Mouse (Mus musculus) neural tube, embryonic 14.5 days (tissue): Measurements from ENCODE around the gene Ager. TPM values are rescaled to one million over a fixed set of nuclear protein-coding genes. Genes with fewer than 3 reads are reported as not detected.

ENCODE experiments used
- ATAC-seq: fragments of 200-750 bp; cut with Nextera tagmentation; 2 replicates; pipeline ENCODE4 v1.8.0; 2017; ENCODE audit warnings: low read depth, mild to moderate bottlenecking, moderate TSS enrichment, moderate library complexity
- H3K27ac ChIP-seq: fragments of 300-500 bp; sonication (generic); 2 replicates; pipeline ENCODE4 v1.5.1; 2014; ENCODE audit warnings: low read depth, mild to moderate bottlenecking, control low read depth, low read length, moderate library complexity, mixed read lengths
- H3K27me3 ChIP-seq: fragments of 300-500 bp; sonication (generic); 2 replicates; pipeline ENCODE4 v1.6.1; 2014; ENCODE audit warnings: low read length; ENCODE audit not compliant: control insufficient read depth, insufficient read depth
- H3K36me3 ChIP-seq: fragments of 300-500 bp; sonication (generic); 2 replicates; pipeline ENCODE4 v1.6.1; 2014; ENCODE audit warnings: low read length, mixed read lengths; ENCODE audit not compliant: control insufficient read depth, insufficient read depth
- H3K4me1 ChIP-seq: fragments of 300-500 bp; sonication (generic); 2 replicates; pipeline ENCODE4 v1.6.1; 2014; ENCODE audit warnings: low read length; ENCODE audit not compliant: control insufficient read depth, insufficient read depth
- H3K4me2 ChIP-seq: fragments of 300-500 bp; sonication (generic); 2 replicates; pipeline ENCODE4 v1.6.1; 2014; ENCODE audit warnings: mild to moderate bottlenecking, low read depth, low read length, control low read depth
- H3K4me3 ChIP-seq: fragments of 300-500 bp; sonication (generic); 2 replicates; pipeline ENCODE4 v1.5.1; 2014; ENCODE audit warnings: low read depth, low read length, control low read depth, mixed read lengths
- H3K9ac ChIP-seq: fragments of 300-500 bp; sonication (generic); replicated peaks from 2 replicates; pipeline ENCODE4 v1.6.1; 2014; ENCODE audit warnings: low read depth, mild to moderate bottlenecking, control low read depth, low read length, mixed read lengths
- H3K9me3 ChIP-seq: fragments of 300-500 bp; sonication (generic); 2 replicates; pipeline ENCODE4 v1.6.1; 2016; ENCODE audit warnings: low read length; ENCODE audit not compliant: control insufficient read depth
- WGBS: fragments of 180-500 bp; shearing (Covaris S2); extraction: QIAGEN DNeasy Blood & Tissue Kit; methylation state at CpG from one replicate; pipeline ENCODE4 v1.1.7; 2014; 5-methylcytosine and 5-hydroxymethylcytosine counted together
- polyA plus RNA-seq: library from polyadenylated mRNA; unstranded; fragments of >200 nt; fragmentation: Nextera tagmentation; extraction: Ambion mirVana; gene quantifications from 2 replicates; pipeline ENCODE4 v1.2.1, GENCODE M21; 2014

Gene Ager
- polyA plus RNA-seq, 1 experiment from 2014 or later = 1.4 TPM

DNA sequence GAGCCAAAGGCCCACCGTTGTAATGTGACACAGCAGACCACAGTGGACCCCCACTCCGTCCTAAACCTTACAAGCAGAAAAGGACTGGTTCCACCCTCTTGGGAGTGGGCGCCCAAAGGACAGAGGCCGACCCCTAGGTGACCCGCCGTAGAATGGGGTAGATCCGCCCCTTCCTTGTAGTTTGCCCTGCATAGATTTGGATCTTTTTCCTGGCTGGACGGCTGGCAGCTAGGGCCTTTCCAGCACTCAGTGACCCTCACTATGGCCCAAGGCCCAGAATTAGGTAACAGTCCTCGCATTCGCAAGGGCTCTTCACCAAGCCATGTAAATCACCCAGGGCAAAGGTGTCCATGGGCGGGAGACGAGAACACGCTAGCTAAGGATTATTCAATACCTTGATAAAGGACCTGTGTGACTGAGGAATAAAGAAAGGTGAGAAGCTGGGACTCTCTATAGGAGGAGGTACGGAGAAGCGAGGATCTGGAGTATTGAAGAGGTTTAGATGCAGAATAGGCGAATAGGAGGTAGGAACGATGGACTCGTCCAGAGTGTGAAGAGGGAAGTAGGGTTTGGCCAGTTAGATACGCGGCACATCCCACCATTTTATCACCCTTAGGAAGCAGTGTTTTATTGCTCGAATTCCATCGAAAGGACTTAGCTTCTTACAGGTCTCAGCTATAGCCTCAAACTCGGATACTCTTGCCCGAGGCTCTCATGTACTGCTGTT lies 7.0 kb downstream of the Ager start:
- WGBS = 9% methylated on average over 24 of the region's 24 CpGs
- Histone ChIP-seq H3K27me3 (no peaks in the 10 kb centered on the region), H3K4me2 (peak overlapping the region; percentile 97), H3K27ac (peak overlapping the region; percentile 86), H3K9ac (peak overlapping the region; percentile 96), H3K4me3 (peak overlapping the region; percentile 90), H3K4me1 (peaks cover 23% of the 10 kb centered on the region), H3K36me3 (peaks cover 8% of the 10 kb centered on the region; the same call in 1 of the 2 replicates), H3K9me3 (no peaks in the 10 kb centered on the region)
- no peak for ATAC-seq

DNA sequence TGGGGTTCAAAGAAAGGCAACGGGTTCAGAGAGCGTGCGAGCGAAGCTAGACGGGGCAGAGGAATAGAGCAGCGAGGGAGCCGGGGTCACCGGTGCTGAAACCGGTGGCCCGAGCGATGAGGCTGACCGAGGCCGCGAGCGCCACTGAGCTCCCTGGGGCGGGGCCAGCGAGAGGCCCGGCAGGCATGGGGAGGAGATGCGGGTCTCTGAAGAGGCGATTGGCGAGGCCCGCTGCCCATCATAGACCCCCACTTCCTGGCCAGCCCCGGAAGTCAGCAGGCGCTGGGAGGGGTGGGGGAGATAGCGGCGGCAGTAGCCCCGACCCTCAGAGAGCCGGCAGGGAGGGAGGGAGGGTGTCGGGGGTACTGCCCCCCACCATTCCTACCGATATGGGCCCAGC lies 7.9 kb downstream of the Ager start:
- WGBS = 0% methylated on average over 28 of the region's 30 CpGs
- peak overlapping the region; percentile 86 for H3K27ac ChIP-seq
- H3K4me2 ChIP-seq = peak overlapping the region; percentile 97
- peaks cover 5% of the 10 kb centered on the region; the same call in 1 of the 2 replicates for H3K36me3 ChIP-seq
- ATAC-seq = peak; percentile 42
- H3K9ac ChIP-seq = peak overlapping the region; percentile 96
- peaks cover 23% of the 10 kb centered on the region for H3K4me1 ChIP-seq
- peak overlapping the region; percentile 90 for H3K4me3 ChIP-seq
- no peaks in the 10 kb centered on the region for H3K27me3 ChIP-seq
- no peaks in the 10 kb centered on the region for H3K9me3 ChIP-seq

DNA sequence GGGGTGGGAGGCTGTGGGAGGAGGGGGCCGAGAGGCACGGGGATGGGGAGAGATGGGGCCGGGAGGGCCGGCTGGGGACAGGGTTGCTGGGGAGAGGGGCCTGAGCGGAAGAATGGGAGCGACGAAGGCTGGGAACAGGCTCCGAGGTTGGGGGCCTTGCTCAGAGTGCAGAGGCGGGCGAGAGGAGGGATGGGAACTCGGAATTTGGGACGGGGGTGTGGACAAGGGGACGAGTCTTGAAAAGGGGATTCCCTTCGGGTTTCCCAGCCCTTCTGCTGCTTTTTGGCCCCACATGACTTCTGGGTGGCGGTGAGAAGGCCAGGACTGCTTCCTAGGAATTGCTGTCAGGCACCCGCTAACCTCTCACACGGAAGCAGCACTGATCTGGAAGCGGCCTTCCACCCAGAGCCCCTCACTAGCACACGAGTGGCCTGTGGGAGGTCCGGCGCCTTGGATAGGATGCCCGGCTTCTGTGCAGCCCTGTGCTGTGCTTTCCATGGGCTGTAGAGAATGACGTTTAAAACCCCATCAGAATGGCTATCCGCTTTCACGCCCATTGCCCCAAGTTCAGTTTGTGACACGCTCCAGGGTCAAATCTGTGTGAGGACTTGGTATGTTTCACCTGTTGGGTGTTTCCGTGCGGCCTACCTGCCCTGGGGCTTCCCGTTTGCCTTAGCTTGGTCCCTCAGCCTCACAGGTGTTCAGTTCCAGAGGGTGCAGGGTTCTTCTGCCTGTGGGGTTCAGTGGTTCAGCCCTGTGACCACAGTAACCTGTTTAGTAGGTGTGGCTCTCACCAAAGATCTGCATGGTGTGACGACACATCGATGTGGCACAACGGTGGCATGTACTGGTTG lies 8.8 kb downstream of the Ager start:
- peak overlapping the region; percentile 86 for H3K27ac ChIP-seq
- no peaks in the 10 kb centered on the region for H3K9me3 ChIP-seq
- no peaks in the 10 kb centered on the region for H3K27me3 ChIP-seq
- H3K4me1 ChIP-seq = peaks cover 23% of the 10 kb centered on the region
- WGBS = 18% methylated on average over 32 of the region's 32 CpGs
- peak overlapping the region; percentile 96 for H3K9ac ChIP-seq
- peak overlapping the region; percentile 97 for H3K4me2 ChIP-seq
- peaks cover 13% of the 10 kb centered on the region for H3K36me3 ChIP-seq
- ATAC-seq = no peak
- peak overlapping the region; percentile 90 for H3K4me3 ChIP-seq

DNA sequence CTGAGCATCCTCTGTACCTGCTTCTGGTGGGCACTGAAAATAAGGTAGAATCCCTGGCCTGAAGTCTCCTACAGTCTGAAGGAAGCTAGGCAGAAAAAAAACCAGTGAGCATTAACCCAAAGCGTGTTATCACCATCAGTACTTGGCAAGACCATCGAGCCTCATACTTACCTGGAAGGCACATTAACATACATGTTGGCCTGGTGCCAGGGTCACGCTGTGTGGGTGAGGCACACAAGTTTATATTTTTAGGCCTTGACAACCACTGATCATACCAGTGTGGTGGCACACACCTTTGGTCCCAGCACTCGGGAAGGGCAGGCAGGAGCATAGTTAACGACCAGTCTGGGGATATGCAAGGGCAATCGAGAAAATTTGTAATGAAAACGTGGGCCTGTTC lies 10.3 kb downstream of the Ager start:
- no peaks in the 10 kb centered on the region for H3K27me3 ChIP-seq
- 86% methylated on average over 7 of the region's 7 CpGs for WGBS
- peaks cover 16% of the 10 kb centered on the region for H3K4me1 ChIP-seq
- no peak overlapping the region for H3K4me3 ChIP-seq
- no peaks in the 10 kb centered on the region for H3K9me3 ChIP-seq
- H3K36me3 ChIP-seq = peaks cover 22% of the 10 kb centered on the region
- no peak overlapping the region for H3K9ac ChIP-seq
- no peak overlapping the region for H3K27ac ChIP-seq
- no peak overlapping the region for H3K4me2 ChIP-seq
- ATAC-seq = no peak

DNA sequence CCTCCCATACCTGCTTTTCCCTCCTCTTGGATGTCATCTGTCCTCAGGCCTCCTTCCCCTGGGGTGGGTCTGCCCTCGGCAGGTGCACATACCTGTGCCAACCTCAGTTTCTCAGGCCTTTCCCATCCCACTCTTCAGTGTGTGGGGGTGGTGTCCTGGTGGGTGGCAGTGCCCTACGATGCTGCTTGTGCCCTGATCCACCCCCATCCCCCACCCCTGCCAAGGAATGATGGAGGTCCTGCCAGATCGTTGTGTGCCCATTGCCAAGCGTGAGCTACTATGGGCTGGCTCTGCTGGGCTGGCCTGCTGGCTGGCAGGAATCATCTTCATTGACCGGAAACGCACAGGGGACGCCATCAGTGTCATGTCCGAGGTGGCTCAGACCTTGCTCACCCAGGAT lies 13.4 kb downstream of the Ager start:
- H3K9me3 ChIP-seq = no peaks in the 10 kb centered on the region
- H3K27ac ChIP-seq = no peak overlapping the region
- H3K4me2 ChIP-seq = no peak overlapping the region
- H3K27me3 ChIP-seq = no peaks in the 10 kb centered on the region
- H3K4me3 ChIP-seq = no peak overlapping the region
- peaks cover 10% of the 10 kb centered on the region for H3K4me1 ChIP-seq
- peaks cover 36% of the 10 kb centered on the region for H3K36me3 ChIP-seq
- WGBS = 93% methylated on average over 8 of the region's 8 CpGs
- H3K9ac ChIP-seq = no peak overlapping the region
- ATAC-seq = no peak

DNA sequence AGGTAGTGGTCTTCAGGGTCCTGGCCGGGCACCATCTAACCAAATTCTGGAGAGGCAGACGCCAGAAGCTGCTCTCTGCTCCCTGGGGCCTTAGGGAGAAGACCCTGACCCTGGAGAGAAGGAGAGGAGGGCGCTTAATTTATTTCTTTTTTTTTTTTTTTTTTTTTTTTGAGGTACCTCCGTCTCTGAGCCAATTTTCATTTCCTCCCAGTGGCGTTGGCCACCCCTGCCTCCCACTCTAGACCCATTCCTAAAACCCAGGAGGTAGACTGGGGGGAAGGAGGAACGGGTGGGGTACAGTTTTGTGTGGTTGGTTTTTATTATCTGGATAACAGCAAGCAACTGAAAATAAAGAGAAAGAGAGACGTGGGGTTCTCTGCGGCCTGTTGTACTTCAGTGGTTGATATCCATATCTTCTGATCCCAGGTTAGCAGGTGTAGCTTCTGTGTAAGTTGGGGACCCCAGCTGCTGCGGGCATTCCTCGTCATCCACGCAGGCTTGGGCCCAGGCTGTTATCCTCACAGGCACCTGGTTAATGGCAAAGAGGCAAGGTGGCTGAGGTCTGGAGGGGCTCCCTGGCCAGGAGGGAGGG lies 15.5 kb downstream of the Ager start:
- Histone ChIP-seq H3K9ac (no peak overlapping the region), H3K4me2 (no peak overlapping the region), H3K27ac (no peak overlapping the region), H3K4me1 (peaks cover 5% of the 10 kb centered on the region; the same call in 1 of the 2 replicates), H3K4me3 (no peak overlapping the region), H3K27me3 (no peaks in the 10 kb centered on the region), H3K9me3 (no peaks in the 10 kb centered on the region), H3K36me3 (peaks cover 43% of the 10 kb centered on the region)
- ATAC-seq = no peak
- 90% methylated on average over 11 of the region's 11 CpGs for WGBS

DNA sequence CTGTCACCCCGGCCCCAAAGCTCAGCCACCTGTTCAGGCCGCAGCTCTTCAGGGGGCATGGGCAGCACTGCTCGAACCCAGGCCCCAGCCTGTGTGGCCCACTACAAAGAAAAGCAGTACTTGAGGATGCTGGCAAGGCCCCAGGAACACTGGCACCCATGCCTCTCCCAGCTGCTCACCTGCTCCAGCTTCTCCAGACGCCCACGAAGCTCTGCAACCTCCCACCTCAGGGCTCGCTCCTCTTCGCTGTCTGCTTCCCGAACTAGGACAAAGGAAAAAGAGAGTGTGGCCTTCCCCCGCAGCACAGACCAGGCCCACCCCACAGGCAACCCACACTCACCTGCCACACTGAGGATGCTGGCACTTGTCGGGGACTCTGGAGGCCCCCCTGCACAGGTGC lies 16.2 kb downstream of the Ager start:
- Histone ChIP-seq H3K36me3 (peaks cover 43% of the 10 kb centered on the region), H3K9ac (no peak overlapping the region), H3K4me3 (no peak overlapping the region), H3K4me1 (peaks cover under 1% of the 10 kb centered on the region; the same call in 1 of the 2 replicates), H3K9me3 (no peaks in the 10 kb centered on the region), H3K27ac (no peak overlapping the region), H3K27me3 (no peaks in the 10 kb centered on the region), H3K4me2 (no peak overlapping the region)
- ATAC-seq = no peak
- WGBS = 86% methylated on average over 10 of the region's 10 CpGs

DNA sequence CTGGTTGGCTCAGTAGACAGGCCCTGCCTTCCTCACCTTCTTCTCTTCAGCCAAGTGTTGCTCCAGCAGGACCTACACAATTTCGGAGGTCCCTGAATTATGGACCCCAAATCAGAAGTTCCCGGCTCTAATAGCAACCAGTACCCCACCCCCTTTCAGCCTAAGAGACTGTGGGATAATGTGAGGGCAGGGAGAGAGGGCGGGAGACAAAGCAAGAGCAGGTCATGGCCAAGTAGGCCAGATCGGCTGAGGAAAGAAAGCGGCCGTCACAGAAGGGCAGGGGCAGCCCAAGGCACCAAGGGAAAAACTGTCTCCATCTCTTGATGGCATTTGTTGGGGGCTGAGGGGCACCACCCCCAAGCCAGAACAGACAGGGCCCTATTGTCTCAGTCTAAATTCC lies 18.2 kb downstream of the Ager start, which contains the start of gene Egfl8:
Gene Egfl8 (minus strand): TSS at position 101 of the 400 bp plus-strand sequence.
- WGBS = 57% methylated on average over 6 of the region's 6 CpGs
- ATAC-seq = no peak
- peaks cover 38% of the 10 kb centered on the region for H3K36me3 ChIP-seq
- no peak within 1 kb of the TSS for H3K27ac ChIP-seq
- H3K4me3 ChIP-seq = no peak within 1 kb of the TSS
- H3K4me2 ChIP-seq = peak within 1 kb of the TSS; percentile 14; the same call in 1 of the 2 replicates
- no peaks in the 10 kb centered on the region for H3K4me1 ChIP-seq
- no peaks in the 10 kb centered on the region for H3K9me3 ChIP-seq
- H3K27me3 ChIP-seq = no peaks in the 10 kb centered on the region
- H3K9ac ChIP-seq = no peak within 1 kb of the TSS
